Mouse (Mus musculus) kidney, adult 2 months (tissue): ENCODE measurements around the gene Usp2. TPM values are rescaled to one million over a fixed set of nuclear protein-coding genes. Genes with fewer than 3 reads are reported as not detected.

Experiments
- DNase-seq: peaks from one replicate; pipeline ENCODE4 v3.0.0; 2021
- H3K27ac ChIP-seq: fragments of 200-500 bp; 2 replicates; pipeline ENCODE4 v1.5.1; 2012; ENCODE audit warnings: low read depth, low read length, control low read depth, inconsistent platforms; ENCODE audit not compliant: insufficient read depth
- H3K27me3 ChIP-seq: fragments of 200-500 bp; replicated peaks from 2 replicates; pipeline ENCODE4 v1.6.1; 2012; ENCODE audit warnings: mild to moderate bottlenecking, moderate library complexity, low read length, inconsistent platforms; ENCODE audit not compliant: control insufficient read depth, insufficient read depth
- H3K36me3 ChIP-seq: fragments of 200-500 bp; 2 replicates; pipeline ENCODE4 v1.6.1; 2012; ENCODE audit warnings: mild to moderate bottlenecking, moderate library complexity, low read length, inconsistent platforms; ENCODE audit not compliant: control insufficient read depth, insufficient read depth
- H3K4me1 ChIP-seq: fragments of 200-500 bp; 2 replicates; pipeline ENCODE4 v1.6.1; 2011; ENCODE audit warnings: low read length; ENCODE audit not compliant: control insufficient read depth, insufficient read depth
- H3K4me3 ChIP-seq: fragments of 200-500 bp; 2 replicates; pipeline ENCODE4 v1.5.1; 2011; ENCODE audit warnings: mild to moderate bottlenecking, low read depth, low read length, control low read depth; ENCODE audit not compliant: insufficient read depth
- CTCF ChIP-seq: fragments of 200-500 bp; conservative IDR thresholded peaks from 2 replicates; pipeline ENCODE4 v1.5.1; 2011; ENCODE audit warnings: low read depth, mild to moderate bottlenecking, control low read depth, low read length, moderate library complexity, mixed read lengths; ENCODE audit not compliant: insufficient read depth, insufficient read length
- POLR2A ChIP-seq: fragments of 200-500 bp; IDR thresholded peaks from one replicate; pipeline ENCODE4 v1.6.1; 2011; ENCODE audit warnings: low read depth, low read length, control low read depth
- WGBS: fragments of 180-500 bp; shearing (Covaris S2); methylation state at CpG from one replicate; pipeline ENCODE4 v1.1.7; 2018; 5-methylcytosine and 5-hydroxymethylcytosine counted together
- polyA plus RNA-seq: library from polyadenylated mRNA; depleted of rRNA; stranded (reverse); fragments of >200 nt; gene quantifications from 2 replicates; pipeline ENCODE4 v1.2.3, GENCODE M21; 2012

Usp2 gene
- polyA plus RNA-seq, 1 experiment = 55.5 TPM

GRCm38 (mm10) chr9:44058606-44059005 is 8.2 kb upstream of the Usp2 start:
- Histone ChIP-seq H3K36me3 (no peaks in the 10 kb centered on the region), H3K4me3 (no peak overlapping the region), H3K27me3 (no peaks in the 10 kb centered on the region), H3K27ac (no peak overlapping the region), H3K4me1 (no peaks in the 10 kb centered on the region)
- 83% methylated on average over 6 of the region's 6 CpGs for WGBS
- TF ChIP-seq CTCF = no peak
- TF ChIP-seq POLR2A = no peak
- DNase-seq = no peak

GRCm38 (mm10) chr9:44065177-44065576 is 1.6 kb upstream of the Usp2 start:
- Histone ChIP-seq H3K27ac (no peak overlapping the region), H3K4me3 (no peak overlapping the region), H3K36me3 (no peaks in the 10 kb centered on the region), H3K27me3 (no peaks in the 10 kb centered on the region), H3K4me1 (no peaks in the 10 kb centered on the region)
- DNase-seq = no peak
- 40% methylated on average over 1 of the region's 1 CpGs for WGBS
- TF ChIP-seq CTCF = no peak
- no peak for TF ChIP-seq POLR2A

GRCm38 (mm10) chr9:44067241-44067959 is 579 bp downstream of the Usp2 start:
- 0 out of 2 replicates have a peak overlapping the region, but pooled peaks have one; percentile 30 for H3K27ac ChIP-seq
- no peaks in the 10 kb centered on the region for H3K4me1 ChIP-seq
- TF ChIP-seq POLR2A = no peak
- TF ChIP-seq CTCF = no peak
- no peaks in the 10 kb centered on the region for H3K36me3 ChIP-seq
- 11% methylated on average over 15 of the region's 15 CpGs for WGBS
- no peaks in the 10 kb centered on the region for H3K27me3 ChIP-seq
- peak overlapping the region; percentile 68 for H3K4me3 ChIP-seq
- DNase-seq = no peak

GRCm38 (mm10) chr9:44067960-44068330 is 1.1 kb downstream of the Usp2 start:
- Histone ChIP-seq H3K4me3 (no peak overlapping the region), H3K27ac (no peak overlapping the region), H3K27me3 (no peaks in the 10 kb centered on the region), H3K36me3 (no peaks in the 10 kb centered on the region), H3K4me1 (no peaks in the 10 kb centered on the region)
- WGBS = 88% methylated on average over 6 of the region's 6 CpGs
- DNase-seq = no peak
- TF ChIP-seq CTCF = no peak
- TF ChIP-seq POLR2A = no peak

- Histone ChIP-seq H3K27ac (no peak overlapping the region), H3K4me1 (no peaks in the 10 kb centered on the region), H3K4me3 (no peak overlapping the region), H3K36me3 (no peaks in the 10 kb centered on the region), H3K27me3 (no peaks in the 10 kb centered on the region)
- DNase-seq = no peak
- 50% methylated on average over 7 of the region's 7 CpGs for WGBS
- TF ChIP-seq CTCF (no peak), POLR2A (no peak)
Measured at GRCm38 (mm10) chr9:44069252-44069651, 2.4 kb downstream of the Usp2 start.

- no peak overlapping the region for H3K4me3 ChIP-seq
- WGBS = 82% methylated on average over 14 of the region's 14 CpGs
- H3K4me1 ChIP-seq = peaks cover 4% of the 10 kb centered on the region; the same call in 1 of the 2 replicates
- no peaks in the 10 kb centered on the region for H3K27me3 ChIP-seq
- TF ChIP-seq POLR2A (no peak), CTCF (no peak)
- DNase-seq = no peak
- H3K27ac ChIP-seq = no peak overlapping the region
- no peaks in the 10 kb centered on the region for H3K36me3 ChIP-seq
Measured at GRCm38 (mm10) chr9:44070113-44070843, 3.5 kb downstream of the Usp2 start.

- H3K36me3 ChIP-seq = no peaks in the 10 kb centered on the region
- H3K27ac ChIP-seq = no peak overlapping the region
- WGBS = 76% methylated on average over 8 of the region's 8 CpGs
- no peak for TF ChIP-seq CTCF
- no peak for TF ChIP-seq POLR2A
- no peaks in the 10 kb centered on the region for H3K27me3 ChIP-seq
- no peak for DNase-seq
- H3K4me3 ChIP-seq = no peak overlapping the region
- H3K4me1 ChIP-seq = peaks cover 10% of the 10 kb centered on the region; the same call in 1 of the 2 replicates
Measured at GRCm38 (mm10) chr9:44070844-44071231, 4.0 kb downstream of the Usp2 start.
